Mouse (Mus musculus): ENCODE results near the gene Padi2. TPM values are rescaled to one million over a fixed set of nuclear protein-coding genes. Genes with fewer than 3 reads are reported as not detected.
A peak's percentile ranks its signal among the peaks of the same experiment; 100 is the strongest.

Gene Padi2
- polyA plus RNA-seq, 1 experiment from 2014 or later: 0.27 TPM

GRCm38 (mm10) chr4:140951861-140952641, 45.9 kb downstream of the Padi2 start:
- WGBS: 91% methylated on average over 18 of the region's 18 CpGs
- no peak overlapping the region for H3K27ac ChIP-seq (ENCODE audit: low read depth, low read length)
- no peaks in the 10 kb centered on the region for H3K27me3 ChIP-seq (replicated peaks; ENCODE audit: control insufficient read depth, insufficient read depth, low read length)
- no peak overlapping the region for H3K9ac ChIP-seq (ENCODE audit: low read length)
- H3K36me3 ChIP-seq (ENCODE audit: control insufficient read depth, insufficient read depth, low read length): no peaks in the 10 kb centered on the region
- ATAC-seq (no peak), DNase-seq (ENCODE audit: low spot score) (no peak)
- H3K4me1 ChIP-seq (ENCODE audit: control insufficient read depth, insufficient read depth, low read length): no peaks in the 10 kb centered on the region; the same call in 1 of the 2 replicates
- H3K4me2 ChIP-seq (ENCODE audit: low read length): no peak overlapping the region
- H3K4me3 ChIP-seq (ENCODE audit: low read depth, low read length): no peak overlapping the region
- H3K9me3 ChIP-seq (replicated peaks; ENCODE audit: control insufficient read depth, low read length): no peaks in the 10 kb centered on the region

DNA sequence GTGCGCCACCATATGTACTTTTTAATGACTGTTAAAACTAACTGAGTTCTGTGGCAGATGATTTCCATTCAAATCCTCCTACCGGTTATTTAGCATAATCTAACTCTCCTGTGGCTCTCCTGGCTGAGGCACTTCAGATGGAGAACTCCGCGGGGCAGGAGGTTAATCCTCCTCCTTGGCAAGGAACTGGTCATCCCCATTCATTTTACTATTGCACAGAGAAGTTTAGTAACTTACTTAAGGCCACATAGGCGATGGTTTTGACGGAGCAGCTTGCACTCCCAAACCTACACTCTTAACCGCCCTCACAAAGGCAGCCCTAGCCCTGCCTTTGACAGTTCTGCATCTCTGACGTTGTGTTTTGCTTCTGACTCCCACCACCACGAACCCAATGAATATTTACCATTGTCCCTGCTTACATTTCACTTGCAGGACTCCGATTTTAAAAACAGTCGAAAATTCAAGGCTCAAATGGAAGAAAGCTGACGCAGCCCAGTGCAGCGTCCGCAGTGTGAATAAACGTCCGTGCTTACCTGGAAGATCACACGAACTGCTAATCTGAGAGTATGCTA, 51.1 kb downstream of the Padi2 start:
- WGBS: 5% methylated on average over 17 of the region's 17 CpGs
- peak; percentile 27 for DNase-seq (ENCODE audit: low spot score)
- Histone ChIP-seq H3K4me1 (ENCODE audit: control insufficient read depth, insufficient read depth, low read length) (peaks cover 10% of the 10 kb centered on the region), H3K27me3 (replicated peaks; ENCODE audit: control insufficient read depth, insufficient read depth, low read length) (no peaks in the 10 kb centered on the region), H3K4me3 (ENCODE audit: low read depth, low read length) (peak overlapping the region; percentile 42), H3K9ac (ENCODE audit: low read length) (peak overlapping the region; percentile 59), H3K9me3 (replicated peaks; ENCODE audit: control insufficient read depth, low read length) (no peaks in the 10 kb centered on the region), H3K36me3 (ENCODE audit: control insufficient read depth, insufficient read depth, low read length) (no peaks in the 10 kb centered on the region), H3K4me2 (ENCODE audit: low read length) (peak overlapping the region; percentile 78), H3K27ac (ENCODE audit: low read depth, low read length) (peak overlapping the region; percentile 62)
- no peak for ATAC-seq

DNA sequence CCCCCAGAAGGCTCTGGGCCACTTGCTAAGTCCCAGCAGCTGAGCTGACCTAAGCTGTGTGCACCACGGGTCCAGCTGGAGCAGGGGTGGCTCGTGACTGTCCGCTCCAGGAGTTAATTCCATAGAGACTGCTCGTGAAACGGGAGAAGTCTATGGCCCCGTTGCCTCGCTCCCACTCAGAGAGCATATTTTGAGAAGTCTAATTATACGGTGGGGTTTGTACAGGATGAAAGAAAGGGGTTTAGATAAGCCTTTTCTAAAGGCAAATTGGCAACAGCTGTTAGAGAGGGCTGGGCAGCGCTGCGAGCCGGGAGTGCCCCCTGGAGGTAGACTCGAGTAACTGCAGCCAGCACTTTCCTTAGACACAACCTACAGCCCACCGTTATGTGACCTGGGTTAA, 51.6 kb downstream of the Padi2 start:
- peak overlapping the region; percentile 62 for H3K27ac ChIP-seq (ENCODE audit: low read depth, low read length)
- ATAC-seq (peak; percentile 30), DNase-seq (ENCODE audit: low spot score) (peak; percentile 88)
- H3K9ac ChIP-seq (ENCODE audit: low read length): peak overlapping the region; percentile 59
- H3K9me3 ChIP-seq (replicated peaks; ENCODE audit: control insufficient read depth, low read length): no peaks in the 10 kb centered on the region
- no peaks in the 10 kb centered on the region for H3K27me3 ChIP-seq (replicated peaks; ENCODE audit: control insufficient read depth, insufficient read depth, low read length)
- H3K4me2 ChIP-seq (ENCODE audit: low read length): peak overlapping the region; percentile 78
- H3K36me3 ChIP-seq (ENCODE audit: control insufficient read depth, insufficient read depth, low read length): no peaks in the 10 kb centered on the region
- under 1% methylated on average over 13 of the region's 13 CpGs for WGBS
- peak overlapping the region; percentile 42 for H3K4me3 ChIP-seq (ENCODE audit: low read depth, low read length)
- peaks cover 15% of the 10 kb centered on the region for H3K4me1 ChIP-seq (ENCODE audit: control insufficient read depth, insufficient read depth, low read length)

DNA sequence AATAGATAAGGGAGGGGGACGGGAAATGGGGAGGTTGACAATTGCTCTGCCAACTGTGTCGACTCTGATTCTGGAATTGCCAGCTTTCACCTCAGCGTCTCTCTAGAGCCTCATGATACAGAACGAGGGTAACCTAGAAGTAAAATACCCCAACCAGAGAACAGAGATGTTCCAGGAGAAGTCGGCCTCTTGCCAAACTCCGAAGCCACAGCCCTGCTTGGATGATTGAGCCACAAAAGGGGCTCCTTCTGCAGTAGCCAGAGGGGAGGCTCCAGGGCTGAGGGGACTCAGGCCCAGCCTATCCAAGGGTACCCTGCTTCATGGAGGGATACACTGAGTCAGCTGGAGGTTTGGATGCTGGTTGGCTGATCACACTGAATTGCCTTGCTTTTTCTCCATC, 52.2 kb downstream of the Padi2 start:
- no peaks in the 10 kb centered on the region for H3K9me3 ChIP-seq (replicated peaks; ENCODE audit: control insufficient read depth, low read length)
- H3K36me3 ChIP-seq (ENCODE audit: control insufficient read depth, insufficient read depth, low read length): no peaks in the 10 kb centered on the region
- H3K4me2 ChIP-seq (ENCODE audit: low read length): no peak overlapping the region
- DNase-seq (ENCODE audit: low spot score): no peak
- 60% methylated on average over 6 of the region's 6 CpGs for WGBS
- peaks cover 15% of the 10 kb centered on the region for H3K4me1 ChIP-seq (ENCODE audit: control insufficient read depth, insufficient read depth, low read length)
- no peak overlapping the region for H3K27ac ChIP-seq (ENCODE audit: low read depth, low read length)
- no peak for ATAC-seq
- H3K4me3 ChIP-seq (ENCODE audit: low read depth, low read length): no peak overlapping the region
- no peaks in the 10 kb centered on the region for H3K27me3 ChIP-seq (replicated peaks; ENCODE audit: control insufficient read depth, insufficient read depth, low read length)
- no peak overlapping the region for H3K9ac ChIP-seq (ENCODE audit: low read length)

- H3K4me1 ChIP-seq (ENCODE audit: control insufficient read depth, insufficient read depth, low read length): peaks cover 15% of the 10 kb centered on the region
- no peaks in the 10 kb centered on the region for H3K36me3 ChIP-seq (ENCODE audit: control insufficient read depth, insufficient read depth, low read length)
- 91% methylated on average over 7 of the region's 7 CpGs for WGBS
- ATAC-seq (no peak), DNase-seq (ENCODE audit: low spot score) (no peak)
- no peak overlapping the region for H3K27ac ChIP-seq (ENCODE audit: low read depth, low read length)
- H3K9ac ChIP-seq (ENCODE audit: low read length): no peak overlapping the region
- H3K4me2 ChIP-seq (ENCODE audit: low read length): no peak overlapping the region
- no peaks in the 10 kb centered on the region for H3K9me3 ChIP-seq (replicated peaks; ENCODE audit: control insufficient read depth, low read length)
- no peaks in the 10 kb centered on the region for H3K27me3 ChIP-seq (replicated peaks; ENCODE audit: control insufficient read depth, insufficient read depth, low read length)
- H3K4me3 ChIP-seq (ENCODE audit: low read depth, low read length): no peak overlapping the region
Observed at GRCm38 (mm10) chr4:140959128-140959679, 53.1 kb downstream of the Padi2 start.

GRCm38 (mm10) chr4:140959715-140960479, 53.8 kb downstream of the Padi2 start:
- no peak overlapping the region for H3K4me2 ChIP-seq (ENCODE audit: low read length)
- H3K36me3 ChIP-seq (ENCODE audit: control insufficient read depth, insufficient read depth, low read length): no peaks in the 10 kb centered on the region
- H3K9ac ChIP-seq (ENCODE audit: low read length): no peak overlapping the region

DNA sequence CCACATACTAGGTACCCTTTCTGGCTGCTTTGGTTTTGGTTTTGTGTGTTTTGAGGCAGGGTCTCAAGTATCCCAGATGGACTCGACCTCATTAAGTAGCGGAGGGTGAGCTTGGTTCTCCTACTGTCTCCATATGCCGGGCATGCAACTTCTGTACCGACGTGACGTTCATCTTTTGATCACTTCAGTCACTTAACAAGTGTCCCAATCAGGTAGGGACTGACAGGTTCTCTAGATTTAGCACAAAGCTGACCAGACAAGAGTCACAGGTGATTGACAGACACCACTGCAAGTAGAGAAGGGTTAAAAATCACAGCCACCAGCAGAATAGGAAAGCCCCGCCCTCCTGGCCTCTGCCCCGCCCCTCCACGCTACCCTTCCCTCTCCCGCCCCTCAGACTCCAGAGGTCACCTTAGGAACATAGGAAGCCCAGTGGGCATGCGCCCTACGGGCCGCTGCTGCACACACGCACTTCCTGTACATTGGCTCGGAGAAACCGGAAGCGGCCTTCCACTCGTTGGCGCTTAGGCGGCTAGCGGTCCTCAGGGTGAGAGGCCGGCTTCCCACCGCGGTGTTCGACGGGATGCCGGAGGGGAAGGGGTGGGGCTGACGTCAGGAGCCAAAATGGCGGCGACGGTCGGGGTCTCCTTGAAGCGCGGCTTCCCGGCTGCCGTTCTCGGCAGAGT, 54.8 kb downstream of the Padi2 start, which contains the start of gene Sdhb:
Sdhb (plus strand) TSS at position 423 of the 686 bp plus-strand sequence.
- H3K9me3 ChIP-seq (replicated peaks; ENCODE audit: control insufficient read depth, low read length): no peaks in the 10 kb centered on the region
- no peaks in the 10 kb centered on the region for H3K27me3 ChIP-seq (replicated peaks; ENCODE audit: control insufficient read depth, insufficient read depth, low read length)
- H3K4me3 ChIP-seq (ENCODE audit: low read depth, low read length): peak within 1 kb of the TSS; percentile 59
- DNase-seq (ENCODE audit: low spot score) (peak; percentile 99), ATAC-seq (peak; percentile 95)
- peaks cover 15% of the 10 kb centered on the region for H3K4me1 ChIP-seq (ENCODE audit: control insufficient read depth, insufficient read depth, low read length)
- peak within 1 kb of the TSS; percentile 74 for H3K9ac ChIP-seq (ENCODE audit: low read length)
- H3K4me2 ChIP-seq (ENCODE audit: low read length): peak within 1 kb of the TSS; percentile 98
- WGBS: 2% methylated on average over 37 of the region's 37 CpGs
- H3K27ac ChIP-seq (ENCODE audit: low read depth, low read length): peak within 1 kb of the TSS; percentile 28
- H3K36me3 ChIP-seq (ENCODE audit: control insufficient read depth, insufficient read depth, low read length): no peaks in the 10 kb centered on the region

More at GRCm38 (mm10) chr4:140959715-140960479, 53.8 kb downstream of the Padi2 start:
- Histone ChIP-seq H3K4me1 (ENCODE audit: control insufficient read depth, insufficient read depth, low read length) (peaks cover 15% of the 10 kb centered on the region), H3K27ac (ENCODE audit: low read depth, low read length) (no peak overlapping the region), H3K9me3 (replicated peaks; ENCODE audit: control insufficient read depth, low read length) (no peaks in the 10 kb centered on the region), H3K4me3 (ENCODE audit: low read depth, low read length) (no peak overlapping the region), H3K27me3 (replicated peaks; ENCODE audit: control insufficient read depth, insufficient read depth, low read length) (no peaks in the 10 kb centered on the region)
- ATAC-seq (no peak), DNase-seq (ENCODE audit: low spot score) (no peak)
- WGBS: 79% methylated on average over 10 of the region's 10 CpGs

GRCm38 (mm10) chr4:140961467-140962206, 55.5 kb downstream of the Padi2 start:
- no peaks in the 10 kb centered on the region for H3K27me3 ChIP-seq (replicated peaks; ENCODE audit: control insufficient read depth, insufficient read depth, low read length)
- H3K4me1 ChIP-seq (ENCODE audit: control insufficient read depth, insufficient read depth, low read length): peaks cover 15% of the 10 kb centered on the region
- ATAC-seq (no peak), DNase-seq (ENCODE audit: low spot score) (peak; percentile 23)
- peak overlapping the region; percentile 74 for H3K9ac ChIP-seq (ENCODE audit: low read length)
- H3K9me3 ChIP-seq (replicated peaks; ENCODE audit: control insufficient read depth, low read length): no peaks in the 10 kb centered on the region
- H3K36me3 ChIP-seq (ENCODE audit: control insufficient read depth, insufficient read depth, low read length): peaks cover 4% of the 10 kb centered on the region
- 1% methylated on average over 38 of the region's 38 CpGs for WGBS
- H3K4me3 ChIP-seq (ENCODE audit: low read depth, low read length): peak overlapping the region; percentile 59
- peak overlapping the region; percentile 28 for H3K27ac ChIP-seq (ENCODE audit: low read depth, low read length)
- H3K4me2 ChIP-seq (ENCODE audit: low read length): peak overlapping the region; percentile 98
